Mouse (Mus musculus): ENCODE measurements around the gene Vmn1r16. TPM values are rescaled to one million over a fixed set of nuclear protein-coding genes. Genes with fewer than 3 reads are reported as not detected.
"Not testable (repeated sequence)": the region's sequence is repeated elsewhere in the genome, so short reads cannot be mapped to it uniquely, and the experiment has no call there.

The Vmn1r16 gene
- total RNA-seq (2017), result 0.12 TPM in 1 of 2 replicates, not detected in the other

DNA sequence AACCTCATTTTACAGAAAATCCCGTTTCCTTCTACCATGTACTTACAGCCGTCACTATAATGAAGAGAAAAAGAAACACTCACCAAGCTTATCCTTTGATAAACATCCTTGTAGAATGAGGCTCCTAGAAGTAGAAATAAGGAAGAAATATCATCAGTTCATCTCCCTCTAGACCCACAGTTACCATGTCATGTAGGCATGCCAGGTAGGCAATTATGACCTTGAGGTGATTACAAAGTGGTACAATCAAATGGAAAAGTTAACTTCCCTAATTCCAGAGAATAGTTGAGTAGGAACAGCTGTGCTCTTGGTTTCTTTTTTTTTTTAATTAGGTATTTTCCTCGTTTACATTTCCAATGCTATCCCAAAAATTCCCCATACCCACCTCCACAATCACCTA is at the start of gene Vmn1r16:
TSS of gene Vmn1r16 (minus strand) at position 101 of the 400 bp plus-strand sequence.
- no peak for ATAC-seq (ENCODE audit: extremely low read depth, insufficient number of reproducible peaks, low FRiP score, poor library complexity, severe bottlenecking)

DNA sequence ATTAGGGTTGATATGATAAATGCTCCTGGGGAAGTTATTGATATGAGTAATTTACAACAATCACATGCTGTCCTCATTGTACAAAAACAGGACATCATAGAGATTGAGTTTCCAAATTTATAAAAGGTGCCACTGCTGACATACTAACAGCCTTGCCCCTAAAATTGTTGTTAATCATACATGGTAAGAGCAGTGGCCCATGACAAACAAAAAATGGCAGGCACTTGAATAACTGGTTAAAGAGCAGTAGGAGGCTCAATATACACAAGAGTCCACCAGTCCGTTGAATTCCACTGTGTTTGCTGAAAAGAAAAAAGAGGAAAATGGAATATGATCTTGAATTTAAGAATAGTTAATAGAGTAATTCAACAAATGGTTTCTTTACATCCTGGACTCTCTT is 38.2 kb upstream of the Vmn1r16 start:
- no peak for ATAC-seq (ENCODE audit: extremely low read depth, insufficient number of reproducible peaks, low FRiP score, poor library complexity, severe bottlenecking)

DNA sequence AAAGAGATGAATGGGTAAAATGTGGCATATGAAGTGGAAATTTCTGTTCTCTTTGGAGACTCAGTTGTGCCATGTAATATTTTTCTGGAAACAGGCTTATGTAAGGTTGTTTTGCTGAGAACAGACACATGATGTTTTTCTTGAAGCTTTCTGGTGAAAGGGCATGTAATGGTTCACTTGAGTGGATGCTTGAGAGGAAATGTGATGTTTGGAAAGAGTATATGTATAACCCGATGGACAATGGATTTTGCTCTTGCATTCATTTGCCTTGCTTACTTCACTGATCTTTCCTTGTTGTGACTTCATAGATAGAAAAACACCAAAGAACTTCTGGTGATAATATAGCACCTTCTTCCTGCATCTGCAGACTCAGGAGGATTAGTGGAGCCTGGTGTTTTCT is 36.6 kb upstream of the Vmn1r16 start:
- not testable (repeated sequence) for ATAC-seq (ENCODE audit: extremely low read depth, insufficient number of reproducible peaks, low FRiP score, poor library complexity, severe bottlenecking)

- no peak for ATAC-seq (ENCODE audit: extremely low read depth, insufficient number of reproducible peaks, low FRiP score, poor library complexity, severe bottlenecking)
Observed at GRCm38 (mm10) chr6:57363627-57364026, 34.3 kb upstream of the Vmn1r16 start, which contains the start of gene Vmn1r17. Gene Vmn1r17, minus strand, starts transcription at chr6:57363727.

- ATAC-seq (ENCODE audit: extremely low read depth, insufficient number of reproducible peaks, low FRiP score, poor library complexity, severe bottlenecking), result no peak
Observed at GRCm38 (mm10) chr6:57356864-57357263, 27.6 kb upstream of the Vmn1r16 start.

DNA sequence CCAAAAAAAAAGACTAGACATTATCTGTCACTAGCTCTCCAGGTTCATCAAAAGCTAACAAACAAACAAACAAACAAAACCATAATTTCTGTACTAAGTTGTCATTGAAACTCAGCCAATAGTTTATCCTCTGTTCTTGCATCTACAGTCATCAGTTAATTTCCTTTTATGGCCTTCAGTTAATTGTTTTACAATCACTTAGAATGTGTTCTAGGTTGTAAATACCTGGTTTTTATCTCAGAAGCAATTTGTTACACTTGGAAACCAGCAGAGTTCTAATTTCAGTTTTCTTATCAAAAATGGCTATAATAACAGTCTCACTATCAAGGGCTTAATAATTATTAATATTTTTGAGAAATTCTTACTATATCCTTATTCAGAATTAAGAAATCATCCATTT is 3.1 kb downstream of the Vmn1r16 start:
- ATAC-seq (ENCODE audit: extremely low read depth, insufficient number of reproducible peaks, low FRiP score, poor library complexity, severe bottlenecking), result no peak

- no peak for ATAC-seq (ENCODE audit: extremely low read depth, insufficient number of reproducible peaks, low FRiP score, poor library complexity, severe bottlenecking)
Observed at GRCm38 (mm10) chr6:57278952-57279351, 50.3 kb downstream of the Vmn1r16 start.

GRCm38 (mm10) chr6:57272517-57272916 is 56.8 kb downstream of the Vmn1r16 start:
- ATAC-seq (ENCODE audit: extremely low read depth, insufficient number of reproducible peaks, low FRiP score, poor library complexity, severe bottlenecking), result no peak

- ATAC-seq (ENCODE audit: extremely low read depth, insufficient number of reproducible peaks, low FRiP score, poor library complexity, severe bottlenecking), result no peak
Observed at GRCm38 (mm10) chr6:57271881-57272280, 57.4 kb downstream of the Vmn1r16 start.

Other genes starting within 250 kb of the Vmn1r16 start
- not detected in 2 replicates for gene Vmn1r10, start 220.0 kb downstream of the Vmn1r16 start, total RNA-seq (2017)
- not detected in 2 replicates for gene Vmn1r11, start 196.0 kb downstream of the Vmn1r16 start, total RNA-seq (2017)
- gene Vmn1r12, start 172.6 kb downstream of the Vmn1r16 start, total RNA-seq (2017), result not detected in 2 replicates
- not detected in 2 replicates for gene Vmn1r13, start 126.2 kb downstream of the Vmn1r16 start, total RNA-seq (2017)
- gene Vmn1r14, start 97.8 kb downstream of the Vmn1r16 start, total RNA-seq (2017), result not detected in 2 replicates
- gene Vmn1r15, start 71.5 kb downstream of the Vmn1r16 start, total RNA-seq (2017), result not detected in 2 replicates
- not detected in 2 replicates for gene Vmn1r17, start 34.2 kb upstream of the Vmn1r16 start, total RNA-seq (2017)
- gene Vmn1r18, start 66.3 kb upstream of the Vmn1r16 start, total RNA-seq (2017), result under 0.01 and 0.12 TPM in 2 replicates
- gene Vmn1r19, start 74.3 kb upstream of the Vmn1r16 start, total RNA-seq (2017), result not detected in 2 replicates
- not detected in 2 replicates for gene Vmn1r20, start 99.4 kb upstream of the Vmn1r16 start, total RNA-seq (2017)
- gene Ppm1k, start 206.0 kb upstream of the Vmn1r16 start, total RNA-seq (2017), result 44.7 and 94.0 TPM in 2 replicates

Measured in neutrophil, adult 5-6 weeks (primary cell).